Mouse (Mus musculus) C2C12 (cell line): ENCODE results near the gene Runx3. TPM values are rescaled to one million over a fixed set of nuclear protein-coding genes. Genes with fewer than 3 reads are reported as not detected.

Experiments
- H3K27me3 ChIP-seq: one replicate; pipeline ENCODE4 v1.6.1; 2011; ENCODE audit not compliant: control insufficient read depth, insufficient read depth, insufficient read length
- H3K36me3 ChIP-seq: one replicate; pipeline ENCODE4 v1.6.1; 2011; ENCODE audit not compliant: control insufficient read depth, insufficient read depth
- H3K4me3 ChIP-seq: one replicate; pipeline ENCODE4 v1.5.1; 2011; ENCODE audit warnings: mild to moderate bottlenecking, control low read depth; ENCODE audit not compliant: poor library complexity, insufficient read depth, severe bottlenecking
- H3K79me2 ChIP-seq: one replicate; pipeline ENCODE4 v1.6.1; 2011; ENCODE audit not compliant: control insufficient read depth, insufficient read depth
- H3K79me3 ChIP-seq: one replicate; pipeline ENCODE4 v1.6.1; 2011; ENCODE audit warnings: low read depth, control low read depth
- H3ac ChIP-seq: one replicate; pipeline ENCODE3; 2011; ENCODE audit warnings: low read depth; ENCODE audit not compliant: control insufficient read depth, insufficient read length
- CEBPB ChIP-seq: IDR thresholded peaks from one replicate; pipeline ENCODE4 v1.6.1; 2011; ENCODE audit warnings: low read depth, mild to moderate bottlenecking, control low read depth, moderate library complexity
- CTCF ChIP-seq: IDR thresholded peaks from one replicate; pipeline ENCODE4 v1.5.1; 2011; ENCODE audit not compliant: control insufficient read depth, insufficient read depth, insufficient read length
- FOSL1 ChIP-seq: IDR thresholded peaks from one replicate; pipeline ENCODE4 v1.8.0; 2011; ENCODE audit warnings: mild to moderate bottlenecking, low read length; ENCODE audit not compliant: poor library complexity, insufficient read depth, severe bottlenecking
- MAX ChIP-seq: IDR thresholded peaks from one replicate; pipeline ENCODE4 v1.6.1; 2011; ENCODE audit warnings: mild to moderate bottlenecking, control low read depth
- MYOD1 ChIP-seq: IDR thresholded peaks from one replicate; pipeline ENCODE4 v1.6.1; 2011; ENCODE audit warnings: low read depth; ENCODE audit not compliant: control insufficient read depth, insufficient read length
- MYOG ChIP-seq: IDR thresholded peaks from one replicate; pipeline ENCODE4 v1.6.1; 2011; ENCODE audit not compliant: control insufficient read depth, insufficient read length; ENCODE audit errors: extremely low read depth
- USF1 ChIP-seq: IDR thresholded peaks from one replicate; pipeline ENCODE4 v1.6.1; 2011; ENCODE audit warnings: low read depth, mild to moderate bottlenecking, control low read depth, moderate library complexity
- polyA plus RNA-seq: library from polyadenylated mRNA; unstranded; fragments of >200 nt; fragmentation: generic; extraction: Trizol; gene quantifications from one replicate; pipeline ENCODE4 v1.2.1, GENCODE M21; 2012; ENCODE audit warnings: missing spikeins

The Runx3 gene
- polyA plus RNA-seq, 1 experiment = 19.5 TPM

DNA sequence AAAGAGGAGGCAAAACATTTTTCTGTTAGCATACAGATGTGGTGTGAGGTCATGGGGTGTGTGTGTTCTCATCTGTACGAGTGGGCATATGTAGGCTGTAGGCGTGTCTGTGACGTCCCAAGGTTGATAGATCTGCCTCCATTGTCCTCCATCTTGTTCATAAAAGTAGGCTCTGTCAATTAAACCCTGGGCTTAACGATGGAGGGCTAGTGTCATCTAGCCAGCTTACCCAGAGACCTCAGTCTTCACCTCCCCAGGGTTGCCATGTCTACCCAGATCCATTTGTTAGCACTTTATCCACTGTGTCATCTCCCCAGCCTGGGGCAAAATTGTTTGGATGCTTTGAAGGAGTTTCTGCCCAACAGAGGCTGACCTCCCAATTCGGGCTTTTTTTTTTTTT is 84.2 kb downstream of the Runx3 start:
- Histone ChIP-seq H3K36me3 (no peaks in the 10 kb centered on the region), H3K4me3 (no peak overlapping the region), H3ac (no peak overlapping the region), H3K79me2 (no peaks in the 10 kb centered on the region), H3K79me3 (no peaks in the 10 kb centered on the region), H3K27me3 (no peaks in the 10 kb centered on the region)
- no peak for TF ChIP-seq USF1
- no peak for TF ChIP-seq FOSL1
- no peak for TF ChIP-seq MAX
- no peak for TF ChIP-seq CTCF
- no peak for TF ChIP-seq MYOD1
- no peak for TF ChIP-seq CEBPB
- TF ChIP-seq MYOG = no peak

DNA sequence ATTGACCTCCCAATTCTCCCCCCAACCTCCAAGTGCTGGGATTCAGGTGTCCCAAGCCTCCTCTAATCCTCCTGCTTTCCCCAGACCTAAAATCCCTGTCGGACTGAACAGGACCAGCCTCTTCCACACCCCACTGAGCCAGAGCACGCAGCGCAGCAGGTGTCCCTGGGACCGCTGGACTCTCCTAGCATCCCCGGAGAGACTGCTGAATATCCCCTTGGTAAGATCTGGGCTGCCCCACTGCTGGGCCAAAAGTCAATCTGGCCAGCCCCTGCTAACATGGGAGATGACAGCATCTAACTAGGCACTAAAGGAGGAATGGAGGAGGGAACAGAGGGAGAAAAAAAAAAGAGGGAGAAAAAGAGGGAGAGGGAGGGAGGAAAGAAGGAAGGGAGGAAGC is 84.8 kb downstream of the Runx3 start:
- no peaks in the 10 kb centered on the region for H3K79me3 ChIP-seq
- H3K4me3 ChIP-seq = no peak overlapping the region
- H3ac ChIP-seq = no peak overlapping the region
- no peak for TF ChIP-seq MYOD1
- TF ChIP-seq MAX = no peak
- no peak for TF ChIP-seq FOSL1
- no peak for TF ChIP-seq MYOG
- no peak for TF ChIP-seq CTCF
- no peak for TF ChIP-seq USF1
- no peak for TF ChIP-seq CEBPB
- H3K79me2 ChIP-seq = no peaks in the 10 kb centered on the region
- no peaks in the 10 kb centered on the region for H3K27me3 ChIP-seq
- H3K36me3 ChIP-seq = no peaks in the 10 kb centered on the region

- H3ac ChIP-seq = peak overlapping the region; percentile 43
- no peaks in the 10 kb centered on the region for H3K79me2 ChIP-seq
- TF ChIP-seq CTCF = peak; percentile 89
- no peak for TF ChIP-seq USF1
- H3K27me3 ChIP-seq = no peaks in the 10 kb centered on the region
- no peaks in the 10 kb centered on the region for H3K79me3 ChIP-seq
- no peaks in the 10 kb centered on the region for H3K36me3 ChIP-seq
- H3K4me3 ChIP-seq = peak overlapping the region; percentile 6
Measured at GRCm38 (mm10) chr4:135205711-135206600, 85.5 kb downstream of the Runx3 start.

DNA sequence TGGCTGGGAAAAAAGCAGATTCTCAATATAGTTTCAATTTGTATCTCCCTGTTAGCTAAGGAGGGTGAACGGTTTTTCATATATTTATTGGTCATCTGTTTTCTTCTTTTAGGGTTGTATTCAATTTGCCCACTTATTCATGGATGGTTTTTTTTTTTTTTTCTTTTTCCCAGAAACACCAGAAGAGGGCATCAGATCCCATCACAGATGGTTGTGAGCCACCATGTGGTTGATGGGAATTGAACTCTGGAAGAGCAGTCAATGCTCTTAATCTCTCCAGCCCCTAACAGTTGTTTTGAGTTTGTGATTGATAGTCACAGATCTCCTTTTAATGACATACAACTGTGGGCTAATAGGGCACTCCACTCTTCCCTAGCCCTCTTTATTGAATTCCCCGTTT is 89.4 kb downstream of the Runx3 start:
- H3ac ChIP-seq = no peak overlapping the region
- H3K36me3 ChIP-seq = peaks cover 23% of the 10 kb centered on the region
- no peak for TF ChIP-seq MAX
- no peak for TF ChIP-seq CTCF
- TF ChIP-seq MYOD1 = no peak
- H3K27me3 ChIP-seq = no peaks in the 10 kb centered on the region
- no peaks in the 10 kb centered on the region for H3K79me2 ChIP-seq
- H3K79me3 ChIP-seq = no peaks in the 10 kb centered on the region
- no peak overlapping the region for H3K4me3 ChIP-seq

- TF ChIP-seq CTCF = no peak
- no peak for TF ChIP-seq MYOD1
- no peak for TF ChIP-seq USF1
- no peak for TF ChIP-seq CEBPB
- no peak for TF ChIP-seq MAX
- TF ChIP-seq FOSL1 = no peak
- no peak for TF ChIP-seq MYOG
- H3K79me2 ChIP-seq = peaks cover 41% of the 10 kb centered on the region
- peaks cover 10% of the 10 kb centered on the region for H3K79me3 ChIP-seq
- no peaks in the 10 kb centered on the region for H3K27me3 ChIP-seq
- H3ac ChIP-seq = no peak overlapping the region
- peaks cover 77% of the 10 kb centered on the region for H3K36me3 ChIP-seq
- H3K4me3 ChIP-seq = no peak overlapping the region
Measured at GRCm38 (mm10) chr4:135219652-135220051, 99.2 kb downstream of the Runx3 start.

GRCm38 (mm10) chr4:135220641-135221040 is 100.2 kb downstream of the Runx3 start:
- H3K36me3 ChIP-seq = peaks cover 72% of the 10 kb centered on the region
- no peak for TF ChIP-seq MYOG
- no peak for TF ChIP-seq MAX
- no peak for TF ChIP-seq USF1
- TF ChIP-seq CTCF = no peak
- no peak for TF ChIP-seq MYOD1
- no peak for TF ChIP-seq CEBPB
- TF ChIP-seq FOSL1 = no peak
- peaks cover 10% of the 10 kb centered on the region for H3K79me3 ChIP-seq

More at GRCm38 (mm10) chr4:135220641-135221040, 100.2 kb downstream of the Runx3 start:
- H3K79me2 ChIP-seq = peaks cover 50% of the 10 kb centered on the region
- H3K4me3 ChIP-seq = no peak overlapping the region
- H3K27me3 ChIP-seq = no peaks in the 10 kb centered on the region
- no peak overlapping the region for H3ac ChIP-seq
